Mouse (Mus musculus) kidney, postnatal 0 days (tissue): ENCODE measurements at regions not wholly inside any gene's neighbourhood (a gene's known extent, or its start where the extent isn't known, plus 50 kb on each side); places are given as distances from the start of the nearest gene placed in this dataset.

Source experiments
- ATAC-seq: fragments of 200-750 bp; cut with Nextera tagmentation; replicated peaks from 2 replicates; pipeline ENCODE4 v1.8.0; 2017; ENCODE audit warnings: low read depth, moderate number of reproducible peaks, moderate TSS enrichment, moderate library complexity; ENCODE audit not compliant: low FRiP score
- DNase-seq: peaks from one replicate; pipeline ENCODE4 v3.0.0-alpha.2; 2016; ENCODE audit warnings: low spot score
- H3K27ac ChIP-seq: fragments of 300-500 bp; sonication (generic); 2 replicates; pipeline ENCODE4 v1.5.1; 2014; ENCODE audit warnings: mild to moderate bottlenecking
- H3K27me3 ChIP-seq: fragments of 300-500 bp; sonication (generic); 2 replicates; pipeline ENCODE4 v1.6.1; 2014; ENCODE audit warnings: low read length, mixed read lengths; ENCODE audit not compliant: insufficient read depth
- H3K36me3 ChIP-seq: fragments of 300-500 bp; sonication (generic); 2 replicates; pipeline ENCODE4 v1.6.1; 2014; ENCODE audit warnings: low read length, mixed read lengths; ENCODE audit not compliant: insufficient read depth
- H3K4me1 ChIP-seq: fragments of 300-500 bp; sonication (generic); replicated peaks from 2 replicates; pipeline ENCODE4 v1.6.1; 2014; ENCODE audit warnings: antibody characterized with exemption, low read length, mixed read lengths; ENCODE audit not compliant: insufficient read depth
- H3K4me2 ChIP-seq: fragments of 300-500 bp; sonication (generic); 2 replicates; pipeline ENCODE4 v1.6.1; 2014; ENCODE audit warnings: mild to moderate bottlenecking, low read length, moderate library complexity, mixed read lengths
- H3K4me3 ChIP-seq: fragments of 300-500 bp; sonication (generic); replicated peaks from 2 replicates; pipeline ENCODE4 v1.5.1; 2014; ENCODE audit warnings: low read depth, low read length
- H3K9ac ChIP-seq: fragments of 300-500 bp; sonication (generic); 2 replicates; pipeline ENCODE4 v1.6.1; 2014; ENCODE audit warnings: low read depth, low read length
- H3K9me3 ChIP-seq: fragments of 300-500 bp; sonication (generic); replicated peaks from 2 replicates; pipeline ENCODE4 v1.6.1; 2016; ENCODE audit warnings: low read length, inconsistent platforms, mixed read lengths
- CTCF ChIP-seq: IDR thresholded peaks from 2 replicates; pipeline ENCODE4 v1.5.1; 2016; ENCODE audit warnings: antibody characterized with exemption, low read depth, mild to moderate bottlenecking, moderate library complexity
- WGBS: fragments of 180-500 bp; shearing (Covaris S2); extraction: QIAGEN DNeasy Blood & Tissue Kit; methylation state at CpG from one replicate; pipeline ENCODE4 v1.1.7; 2014; 5-methylcytosine and 5-hydroxymethylcytosine counted together

DNA sequence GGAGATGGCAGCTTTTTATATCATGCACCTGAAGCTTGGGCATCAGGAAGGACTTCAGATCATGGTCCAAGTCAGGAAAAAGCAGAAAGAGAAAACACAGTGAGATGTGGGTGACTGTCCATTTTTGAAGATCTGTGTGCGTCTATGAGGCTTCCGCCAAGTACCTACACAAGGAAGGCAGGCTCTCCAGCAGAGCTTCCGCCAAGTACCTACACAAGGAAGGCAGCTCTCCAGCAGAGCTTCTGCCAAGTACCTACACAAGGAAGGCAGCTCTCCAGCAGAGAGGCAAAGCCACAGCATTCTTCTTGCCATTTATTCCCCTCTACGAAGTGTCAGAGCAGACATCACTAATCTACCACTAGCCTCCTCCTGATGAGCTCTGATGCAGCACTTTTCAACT, 231.1 kb upstream of the Eif4g2 start:
- WGBS: 93% methylated on average over 4 of the region's 4 CpGs
- H3K4me1 ChIP-seq: no peaks in the 10 kb centered on the region
- no peak for ATAC-seq

DNA sequence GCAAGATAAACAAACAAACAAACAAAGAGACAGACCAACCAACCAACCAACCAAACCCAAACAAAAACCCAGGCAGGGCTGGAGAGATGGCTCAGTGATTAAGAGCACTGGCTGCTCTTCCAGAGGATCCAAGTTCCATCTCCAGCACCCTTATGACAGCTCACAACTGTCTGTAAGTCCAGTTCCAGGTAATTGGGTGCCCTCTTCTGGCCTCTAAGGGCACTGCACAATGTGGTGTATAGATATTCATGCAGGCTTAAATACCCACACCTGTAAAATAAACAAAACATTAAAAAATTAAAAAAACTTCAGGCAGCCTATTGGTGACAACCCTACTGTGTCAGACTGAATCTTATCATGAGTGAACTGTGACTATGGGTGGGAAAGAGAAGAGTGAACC, 222.4 kb upstream of the Eif4g2 start:
- H3K27me3 ChIP-seq: no peaks in the 10 kb centered on the region
- H3K4me3 ChIP-seq: no peak overlapping the region
- no peak overlapping the region for H3K4me2 ChIP-seq
- H3K4me1 ChIP-seq: no peaks in the 10 kb centered on the region
- no peak for ATAC-seq
- peak; percentile 50 for TF ChIP-seq CTCF
- no peak overlapping the region for H3K27ac ChIP-seq
- H3K9ac ChIP-seq: no peak overlapping the region
- H3K9me3 ChIP-seq: no peaks in the 10 kb centered on the region
- no peak for DNase-seq
- no peaks in the 10 kb centered on the region for H3K36me3 ChIP-seq

More for the DNA sequence above, 231.1 kb upstream of the Eif4g2 start:
- no peaks in the 10 kb centered on the region for H3K36me3 ChIP-seq
- no peak overlapping the region for H3K4me3 ChIP-seq
- DNase-seq: no peak
- H3K27ac ChIP-seq: no peak overlapping the region
- TF ChIP-seq CTCF: no peak
- no peak overlapping the region for H3K9ac ChIP-seq
- no peak overlapping the region for H3K4me2 ChIP-seq
- no peaks in the 10 kb centered on the region for H3K27me3 ChIP-seq
- H3K9me3 ChIP-seq: 0 out of 2 replicates have a peak, but pooled peaks cover 6% of the 10 kb centered on the region

DNA sequence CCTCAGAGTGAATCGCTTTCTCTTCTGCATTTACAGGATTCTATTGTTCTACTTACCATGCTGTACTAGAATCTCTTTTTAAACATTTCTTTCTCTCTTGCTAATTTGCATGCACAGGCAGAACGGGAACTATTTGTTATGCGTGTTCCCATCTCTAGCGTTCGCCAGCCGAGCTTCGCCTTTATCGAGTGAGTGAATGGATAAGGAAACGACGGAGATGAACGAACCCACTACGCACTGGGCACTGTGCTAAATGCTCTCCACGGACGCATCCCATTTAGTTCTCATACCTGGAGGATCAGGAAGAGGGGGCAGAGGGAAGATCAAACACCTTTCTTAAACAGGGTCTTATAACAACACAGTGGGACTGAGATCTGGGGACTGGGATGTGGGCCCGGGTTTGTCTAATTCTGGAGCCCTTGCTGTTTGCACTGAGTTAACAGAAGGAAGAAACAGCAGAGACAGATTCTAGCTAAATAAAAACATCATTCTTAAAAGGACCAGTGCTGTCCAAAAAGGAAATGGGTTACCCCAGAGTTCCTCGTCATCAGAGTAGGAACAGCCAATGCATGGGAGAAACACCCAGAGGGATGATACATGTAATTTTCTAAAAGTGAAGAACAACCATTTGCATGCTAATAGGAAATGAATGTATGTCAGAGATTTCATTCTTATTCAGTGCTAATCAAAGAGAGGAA, 219.1 kb upstream of the Eif4g2 start:
- H3K27ac ChIP-seq: no peak overlapping the region
- no peak for TF ChIP-seq CTCF
- no peak for ATAC-seq
- no peak overlapping the region for H3K9ac ChIP-seq
- WGBS: 83% methylated on average over 16 of the region's 16 CpGs
- no peak for DNase-seq
- no peaks in the 10 kb centered on the region for H3K36me3 ChIP-seq
- H3K27me3 ChIP-seq: no peaks in the 10 kb centered on the region
- no peak overlapping the region for H3K4me3 ChIP-seq
- H3K9me3 ChIP-seq: no peaks in the 10 kb centered on the region
- H3K4me1 ChIP-seq: no peaks in the 10 kb centered on the region
- no peak overlapping the region for H3K4me2 ChIP-seq

DNA sequence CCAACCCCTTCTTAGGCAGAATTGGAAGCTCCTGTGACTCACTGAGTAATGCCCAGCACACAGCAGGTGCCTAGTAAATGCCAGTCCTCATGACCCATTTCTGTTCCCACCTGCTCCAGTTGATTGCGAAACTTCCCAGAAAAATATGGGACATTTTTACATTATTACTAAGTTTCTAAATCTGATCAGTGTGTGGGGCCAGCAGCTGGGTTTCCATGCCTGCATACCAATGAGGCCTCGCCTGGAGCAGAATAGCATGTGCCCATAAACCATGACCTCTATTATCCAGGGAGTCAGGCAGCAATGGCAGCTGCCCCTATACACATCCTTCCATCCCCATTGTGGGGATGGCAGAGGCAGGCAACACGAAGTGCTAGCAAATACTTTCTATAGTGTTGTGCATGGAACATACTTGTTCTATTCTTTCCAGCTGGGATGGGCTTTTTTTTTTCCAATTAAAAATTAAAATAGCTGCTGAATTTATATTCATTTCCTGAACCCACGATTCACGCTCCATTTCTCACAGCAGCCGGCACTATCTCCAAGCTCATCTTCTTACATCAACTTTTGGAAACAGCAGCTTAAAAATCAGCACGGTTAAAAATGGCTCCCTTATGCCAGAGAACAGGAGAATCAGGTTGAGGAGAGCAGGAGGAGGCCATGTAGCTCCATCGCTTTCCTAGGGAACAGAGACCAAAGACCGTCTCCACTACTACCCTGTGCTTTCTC, 214.5 kb upstream of the Eif4g2 start:
- no peak for ATAC-seq

DNA sequence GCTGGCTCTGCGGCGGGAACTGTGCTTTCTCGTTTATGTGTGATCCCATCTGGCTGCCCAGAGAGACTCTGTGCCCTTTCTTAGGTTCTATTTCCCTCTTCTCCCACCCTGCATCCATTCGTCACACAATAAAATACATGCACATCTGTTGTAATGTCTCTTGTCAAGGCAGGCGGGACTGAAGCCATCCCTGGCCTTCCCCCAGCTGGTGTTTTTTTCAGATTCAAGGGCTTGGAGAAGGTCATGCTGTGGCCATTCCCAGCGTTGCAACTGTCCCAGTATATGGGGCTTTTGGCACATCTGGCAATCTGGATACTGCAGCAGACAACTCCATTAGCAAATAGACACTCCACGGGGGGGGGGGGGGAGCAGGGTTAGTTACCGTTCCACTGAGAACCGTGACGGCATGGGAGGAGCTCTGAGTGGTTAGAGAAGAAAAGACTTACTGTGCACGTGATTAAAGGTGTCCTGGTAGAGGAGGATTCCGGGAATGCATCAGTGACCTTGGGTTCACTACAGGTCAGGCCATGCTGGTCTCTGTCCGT, 200.7 kb upstream of the Eif4g2 start:
- H3K36me3 ChIP-seq: no peaks in the 10 kb centered on the region
- H3K4me3 ChIP-seq: no peak overlapping the region
- H3K9me3 ChIP-seq: no peaks in the 10 kb centered on the region
- no peak overlapping the region for H3K4me2 ChIP-seq
- H3K27me3 ChIP-seq: no peaks in the 10 kb centered on the region
- TF ChIP-seq CTCF: no peak
- DNase-seq: peak; percentile 56
- no peak for ATAC-seq
- H3K9ac ChIP-seq: no peak overlapping the region
- WGBS: 29% methylated on average over 13 of the region's 13 CpGs
- H3K27ac ChIP-seq: peak overlapping the region; percentile 43; the same call in 1 of the 2 replicates
- peaks cover 18% of the 10 kb centered on the region; the same call in 1 of the 2 replicates for H3K4me1 ChIP-seq

More for the DNA sequence above, 214.5 kb upstream of the Eif4g2 start:
- no peak for DNase-seq
- Histone ChIP-seq H3K4me1 (no peaks in the 10 kb centered on the region), H3K27ac (no peak overlapping the region), H3K4me3 (no peak overlapping the region), H3K4me2 (no peak overlapping the region), H3K36me3 (no peaks in the 10 kb centered on the region), H3K27me3 (no peaks in the 10 kb centered on the region), H3K9me3 (no peaks in the 10 kb centered on the region), H3K9ac (no peak overlapping the region)
- WGBS: 66% methylated on average over 9 of the region's 9 CpGs
- TF ChIP-seq CTCF: no peak

DNA sequence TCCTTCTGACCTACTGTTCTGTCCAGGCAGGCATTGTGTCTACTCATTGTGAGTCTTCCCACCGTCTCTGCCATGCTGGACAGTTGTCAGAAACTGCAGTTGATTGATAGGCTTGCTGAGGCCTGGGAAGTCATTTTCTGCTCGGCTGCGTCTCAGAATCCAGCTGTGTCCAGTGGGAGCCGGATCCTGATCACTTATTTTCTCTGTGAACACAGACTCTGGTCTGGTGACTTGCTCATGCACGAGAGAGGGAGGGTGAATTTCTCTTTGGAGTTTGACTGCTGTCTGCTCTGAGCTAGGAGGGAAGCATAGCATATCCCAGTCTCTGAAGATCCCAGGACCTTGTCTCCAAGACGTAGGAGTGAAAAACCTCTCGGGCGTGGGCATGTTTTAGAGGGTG, 199.5 kb upstream of the Eif4g2 start:
- H3K4me2 ChIP-seq: 0 out of 2 replicates have a peak overlapping the region, but pooled peaks have one; percentile 1
- no peaks in the 10 kb centered on the region for H3K36me3 ChIP-seq
- peak; percentile 93 for ATAC-seq
- no peak for TF ChIP-seq CTCF
- WGBS: 12% methylated on average over 8 of the region's 8 CpGs
- H3K27ac ChIP-seq: peak overlapping the region; percentile 60; the same call in 1 of the 2 replicates
- H3K9ac ChIP-seq: no peak overlapping the region
- no peak overlapping the region for H3K4me3 ChIP-seq
- DNase-seq: peak; percentile 85
- H3K4me1 ChIP-seq: peaks cover 18% of the 10 kb centered on the region; the same call in 1 of the 2 replicates
- H3K9me3 ChIP-seq: no peaks in the 10 kb centered on the region
- H3K27me3 ChIP-seq: no peaks in the 10 kb centered on the region
